Mouse (Mus musculus) E14TG2a.4 (cell line): ENCODE data around the gene Dcpp2.

Source experiments
- CTCF ChIP-seq: conservative IDR thresholded peaks from 2 replicates; pipeline ENCODE4 v1.5.1; 2014; ENCODE audit warnings: low read length
- NANOG ChIP-seq: IDR thresholded peaks from 2 replicates; pipeline ENCODE4 v1.6.1; 2014; ENCODE audit warnings: borderline replicate concordance, low read length, mixed read lengths

- TF ChIP-seq CTCF: no peak
- TF ChIP-seq NANOG: no peak
Observed at GRCm38 (mm10) chr17:23949068-23949467, 68.4 kb downstream of the Dcpp2 start.
